Mouse (Mus musculus): ENCODE results near the gene Tspan18. TPM values are rescaled to one million over a fixed set of nuclear protein-coding genes. Genes with fewer than 3 reads are reported as not detected.

Tspan18 gene
- polyA plus RNA-seq, 1 experiment from 2014 or later, result 30.2 TPM

DNA sequence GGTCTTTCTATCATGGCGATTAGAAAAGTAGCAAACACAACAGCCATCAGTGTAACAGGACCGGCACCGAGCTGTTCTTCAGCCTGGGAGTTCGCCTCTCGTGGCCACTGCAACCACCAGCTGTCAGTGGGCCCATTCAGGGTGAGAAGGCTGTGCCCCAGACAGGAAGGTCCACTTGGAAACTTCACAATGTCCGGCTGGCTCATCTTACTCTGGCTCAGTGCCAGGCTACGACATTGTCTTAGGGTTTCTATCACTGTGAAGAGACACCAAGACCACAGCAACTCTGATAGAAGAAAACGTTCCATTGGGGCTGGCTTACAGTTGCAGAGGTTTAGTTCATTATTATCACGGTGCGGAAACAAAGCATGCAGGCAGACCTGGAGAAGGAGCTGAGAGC, 45.1 kb downstream of the Tspan18 start:
- Histone ChIP-seq H3K4me1 (ENCODE audit: control insufficient read depth, insufficient read depth, low read length) (peaks cover 52% of the 10 kb centered on the region), H3K9ac (replicated peaks; ENCODE audit: low read depth, low read length) (no peak overlapping the region), H3K27me3 (ENCODE audit: control insufficient read depth, insufficient read depth, low read length) (no peaks in the 10 kb centered on the region), H3K4me3 (ENCODE audit: low read depth, low read length) (no peak overlapping the region), H3K4me2 (ENCODE audit: low read depth, low read length) (no peak overlapping the region), H3K36me3 (ENCODE audit: control insufficient read depth, insufficient read depth, low read length) (no peaks in the 10 kb centered on the region), H3K9me3 (ENCODE audit: control insufficient read depth, low read length) (no peaks in the 10 kb centered on the region), H3K27ac (ENCODE audit: low read depth, low read length) (peak overlapping the region; percentile 57)
- ATAC-seq (ENCODE audit: low read depth), result no peak
- WGBS, result 51% methylated on average over 10 of the region's 10 CpGs

DNA sequence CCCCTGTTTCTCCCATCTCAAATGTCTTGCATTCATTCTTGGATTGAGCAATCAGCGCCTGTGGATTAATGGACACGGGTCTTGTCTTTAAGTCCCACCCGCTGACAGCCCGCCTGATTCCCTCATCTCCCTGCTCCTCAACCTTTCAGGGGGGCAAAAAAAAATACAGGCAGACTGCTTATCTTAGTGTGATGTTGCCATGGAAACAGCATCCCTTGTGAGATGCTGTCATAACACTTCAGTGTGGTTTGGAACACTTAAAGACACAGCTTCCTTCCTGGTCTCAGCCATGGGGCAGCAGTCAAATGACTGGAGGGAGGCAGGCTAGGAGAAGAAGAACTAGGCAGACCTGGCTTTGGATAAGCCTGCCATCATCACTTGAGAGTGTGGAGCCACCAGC, 47.0 kb downstream of the Tspan18 start:
- Histone ChIP-seq H3K9ac (replicated peaks; ENCODE audit: low read depth, low read length) (no peak overlapping the region), H3K27ac (ENCODE audit: low read depth, low read length) (peak overlapping the region; percentile 88), H3K36me3 (ENCODE audit: control insufficient read depth, insufficient read depth, low read length) (no peaks in the 10 kb centered on the region), H3K27me3 (ENCODE audit: control insufficient read depth, insufficient read depth, low read length) (no peaks in the 10 kb centered on the region), H3K9me3 (ENCODE audit: control insufficient read depth, low read length) (no peaks in the 10 kb centered on the region), H3K4me2 (ENCODE audit: low read depth, low read length) (no peak overlapping the region), H3K4me3 (ENCODE audit: low read depth, low read length) (no peak overlapping the region), H3K4me1 (ENCODE audit: control insufficient read depth, insufficient read depth, low read length) (peaks cover 61% of the 10 kb centered on the region)
- ATAC-seq (ENCODE audit: low read depth), result no peak
- 18% methylated on average over 4 of the region's 4 CpGs for WGBS

DNA sequence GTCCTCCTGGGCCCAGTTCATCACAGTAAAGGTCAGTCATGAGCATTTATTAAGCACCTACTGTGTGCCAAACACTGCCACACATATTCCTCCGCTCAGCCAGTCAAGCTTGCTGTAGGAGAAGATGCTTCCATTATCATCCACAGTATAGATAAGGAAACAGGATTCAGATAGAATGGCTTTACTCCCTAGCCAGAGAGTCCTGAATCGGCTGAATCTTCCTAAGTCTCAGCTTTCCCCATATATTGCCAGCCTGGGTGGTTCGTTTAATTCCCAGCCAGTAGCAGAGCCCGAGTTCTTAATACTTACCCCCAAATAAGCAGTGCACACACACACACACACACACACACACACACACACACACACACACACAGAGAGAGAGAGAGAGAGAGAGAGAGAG, 47.6 kb downstream of the Tspan18 start:
- Histone ChIP-seq H3K36me3 (ENCODE audit: control insufficient read depth, insufficient read depth, low read length) (no peaks in the 10 kb centered on the region), H3K4me2 (ENCODE audit: low read depth, low read length) (no peak overlapping the region), H3K4me1 (ENCODE audit: control insufficient read depth, insufficient read depth, low read length) (peaks cover 62% of the 10 kb centered on the region), H3K9ac (replicated peaks; ENCODE audit: low read depth, low read length) (no peak overlapping the region), H3K4me3 (ENCODE audit: low read depth, low read length) (no peak overlapping the region), H3K27me3 (ENCODE audit: control insufficient read depth, insufficient read depth, low read length) (no peaks in the 10 kb centered on the region), H3K9me3 (ENCODE audit: control insufficient read depth, low read length) (no peaks in the 10 kb centered on the region), H3K27ac (ENCODE audit: low read depth, low read length) (peak overlapping the region; percentile 88)
- WGBS, result 40% methylated on average over 4 of the region's 4 CpGs
- no peak for ATAC-seq (ENCODE audit: low read depth)

DNA sequence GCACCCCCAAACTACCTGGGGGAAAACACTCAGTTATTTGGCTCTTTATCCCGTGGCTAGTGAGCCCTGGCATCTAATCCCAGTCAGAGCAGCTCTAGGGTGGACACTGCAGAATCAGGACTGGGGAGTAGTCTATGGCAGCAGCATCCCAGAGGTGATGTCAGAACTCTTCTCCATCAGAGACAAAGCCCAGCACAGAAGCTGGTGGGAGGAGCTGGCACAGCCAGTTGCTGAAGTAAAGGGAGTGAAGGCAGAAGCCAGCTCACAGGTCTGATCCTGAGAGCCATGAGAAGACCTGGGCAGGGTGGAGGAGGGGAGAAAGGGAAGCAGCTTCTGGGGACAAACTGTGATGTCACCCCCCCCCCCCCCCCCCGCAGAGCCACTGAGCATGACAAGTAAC, 48.0 kb downstream of the Tspan18 start:
- H3K27me3 ChIP-seq (ENCODE audit: control insufficient read depth, insufficient read depth, low read length), result no peaks in the 10 kb centered on the region
- ATAC-seq (ENCODE audit: low read depth), result peak; percentile 9; the same call in 1 of the 2 replicates
- no peaks in the 10 kb centered on the region for H3K36me3 ChIP-seq (ENCODE audit: control insufficient read depth, insufficient read depth, low read length)
- no peaks in the 10 kb centered on the region for H3K9me3 ChIP-seq (ENCODE audit: control insufficient read depth, low read length)
- H3K9ac ChIP-seq (replicated peaks; ENCODE audit: low read depth, low read length), result peak overlapping the region; percentile 34; the same call in 1 of the 2 replicates
- peaks cover 59% of the 10 kb centered on the region for H3K4me1 ChIP-seq (ENCODE audit: control insufficient read depth, insufficient read depth, low read length)
- no peak overlapping the region for H3K4me2 ChIP-seq (ENCODE audit: low read depth, low read length)
- H3K4me3 ChIP-seq (ENCODE audit: low read depth, low read length), result no peak overlapping the region
- H3K27ac ChIP-seq (ENCODE audit: low read depth, low read length), result peak overlapping the region; percentile 88
- WGBS, result 50% methylated on average over 1 of the region's 2 CpGs

DNA sequence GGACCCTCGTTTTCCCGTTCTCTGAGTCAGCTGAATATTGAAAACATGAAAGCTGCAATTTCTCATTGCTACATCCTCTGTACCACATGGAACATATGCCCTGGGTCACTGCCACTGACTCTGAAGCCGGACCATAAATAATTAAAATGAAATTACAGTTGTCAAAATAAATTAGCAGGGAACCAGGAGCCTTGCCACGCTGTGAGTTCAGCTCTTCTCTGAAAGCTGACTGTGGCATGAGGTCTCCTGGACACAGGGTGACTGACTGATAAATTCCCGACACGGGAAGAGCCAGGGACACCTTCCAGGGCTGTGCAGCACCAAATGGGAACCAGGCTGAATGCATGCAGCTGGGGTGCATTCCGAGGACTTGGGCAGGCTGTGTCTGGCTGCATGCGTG, 48.5 kb downstream of the Tspan18 start:
- ATAC-seq (ENCODE audit: low read depth), result no peak
- Histone ChIP-seq H3K9me3 (ENCODE audit: control insufficient read depth, low read length) (no peaks in the 10 kb centered on the region), H3K9ac (replicated peaks; ENCODE audit: low read depth, low read length) (peak overlapping the region; percentile 34; the same call in 1 of the 2 replicates), H3K4me1 (ENCODE audit: control insufficient read depth, insufficient read depth, low read length) (peaks cover 57% of the 10 kb centered on the region), H3K36me3 (ENCODE audit: control insufficient read depth, insufficient read depth, low read length) (no peaks in the 10 kb centered on the region), H3K27ac (ENCODE audit: low read depth, low read length) (peak overlapping the region; percentile 88), H3K4me3 (ENCODE audit: low read depth, low read length) (no peak overlapping the region), H3K27me3 (ENCODE audit: control insufficient read depth, insufficient read depth, low read length) (no peaks in the 10 kb centered on the region), H3K4me2 (ENCODE audit: low read depth, low read length) (no peak overlapping the region)
- WGBS, result 28% methylated on average over 8 of the region's 8 CpGs

DNA sequence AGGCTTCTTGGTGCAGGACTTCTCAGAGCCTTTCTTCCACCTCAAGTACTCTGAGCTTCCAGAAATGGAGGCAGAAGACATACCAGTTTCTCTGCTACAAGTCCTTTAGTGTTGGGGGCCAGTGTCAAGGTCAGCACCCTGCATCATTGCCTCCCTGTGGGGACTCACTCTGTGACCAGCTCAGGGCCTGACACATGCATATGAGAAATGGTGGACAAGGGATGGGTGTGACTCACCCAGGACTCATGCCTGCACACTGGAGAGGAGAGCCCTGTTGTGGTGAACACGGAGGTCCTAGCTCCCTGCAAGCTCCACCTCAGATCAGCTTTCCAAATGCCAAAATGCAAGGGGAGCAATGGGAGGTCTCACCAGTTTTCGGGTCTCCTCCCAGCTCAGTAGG, 49.7 kb downstream of the Tspan18 start:
- Histone ChIP-seq H3K27ac (ENCODE audit: low read depth, low read length) (peak overlapping the region; percentile 60; the same call in 1 of the 2 replicates), H3K9me3 (ENCODE audit: control insufficient read depth, low read length) (no peaks in the 10 kb centered on the region), H3K9ac (replicated peaks; ENCODE audit: low read depth, low read length) (no peak overlapping the region), H3K36me3 (ENCODE audit: control insufficient read depth, insufficient read depth, low read length) (no peaks in the 10 kb centered on the region), H3K4me3 (ENCODE audit: low read depth, low read length) (no peak overlapping the region), H3K27me3 (ENCODE audit: control insufficient read depth, insufficient read depth, low read length) (no peaks in the 10 kb centered on the region), H3K4me2 (ENCODE audit: low read depth, low read length) (no peak overlapping the region), H3K4me1 (ENCODE audit: control insufficient read depth, insufficient read depth, low read length) (peaks cover 67% of the 10 kb centered on the region)
- 58% methylated on average over 2 of the region's 2 CpGs for WGBS
- ATAC-seq (ENCODE audit: low read depth), result no peak

DNA sequence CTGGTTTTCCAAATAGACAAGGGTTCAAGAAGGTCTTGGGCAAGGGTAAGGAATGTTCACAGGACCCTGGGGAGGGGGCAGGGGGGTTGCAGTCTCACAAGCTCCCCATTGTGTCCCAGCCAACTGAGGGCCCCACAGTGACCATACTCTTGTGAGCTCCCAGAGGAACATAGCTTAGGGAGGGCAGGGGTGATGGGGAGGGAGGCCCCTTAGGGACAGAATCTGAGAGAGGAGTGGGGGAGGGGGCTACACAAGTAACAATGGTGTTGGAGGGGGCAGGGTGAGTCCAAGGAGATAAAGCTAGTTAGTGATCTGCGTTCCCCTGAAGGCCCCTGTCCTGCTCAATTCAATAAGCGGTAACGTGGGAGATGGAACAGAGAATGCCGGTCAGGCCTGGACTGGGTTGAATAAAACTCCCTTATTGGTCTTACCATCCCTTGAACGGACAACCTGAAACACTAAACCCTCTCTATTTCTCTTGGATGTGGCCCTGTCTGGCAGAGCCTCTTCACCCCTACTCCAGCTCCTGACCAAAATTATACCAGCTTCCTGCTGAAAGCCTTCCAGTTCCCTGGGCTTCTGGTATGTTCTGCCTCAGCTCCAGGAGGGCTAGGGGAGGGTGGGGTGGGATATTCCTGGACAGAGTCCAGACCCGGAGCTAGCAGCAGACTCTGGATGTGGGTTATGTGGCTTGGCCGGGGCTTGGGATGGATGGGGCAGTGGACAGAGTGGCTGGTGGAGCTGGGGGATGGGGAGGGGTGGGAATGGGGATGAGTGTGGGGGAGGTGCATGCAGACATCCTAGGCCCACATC, 50.6 kb downstream of the Tspan18 start:
- peak overlapping the region; percentile 60; the same call in 1 of the 2 replicates for H3K27ac ChIP-seq (ENCODE audit: low read depth, low read length)

DNA sequence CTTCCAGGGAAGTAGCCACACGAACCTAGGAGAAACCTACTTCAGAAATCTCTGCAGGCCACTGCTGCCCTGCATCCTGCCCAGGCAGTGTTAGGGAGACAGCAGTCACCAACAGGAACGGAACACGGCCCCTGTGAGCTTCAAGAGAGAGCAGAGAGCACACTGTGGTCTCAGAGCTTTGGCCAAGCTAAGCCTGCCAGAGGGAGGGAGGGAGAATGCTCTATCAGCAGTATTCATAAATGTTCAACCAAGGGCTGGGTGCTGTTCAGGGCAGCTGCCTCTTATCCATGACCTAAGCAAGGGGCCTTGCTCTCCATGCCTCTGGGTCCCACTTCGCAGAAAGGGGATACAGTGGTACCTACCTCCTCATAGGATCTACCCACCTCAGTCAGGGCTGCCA, 51.7 kb downstream of the Tspan18 start:
- no peaks in the 10 kb centered on the region for H3K9me3 ChIP-seq (ENCODE audit: control insufficient read depth, low read length)
- H3K27me3 ChIP-seq (ENCODE audit: control insufficient read depth, insufficient read depth, low read length), result no peaks in the 10 kb centered on the region
- peaks cover 74% of the 10 kb centered on the region for H3K4me1 ChIP-seq (ENCODE audit: control insufficient read depth, insufficient read depth, low read length)
- H3K4me2 ChIP-seq (ENCODE audit: low read depth, low read length), result no peak overlapping the region
- no peaks in the 10 kb centered on the region for H3K36me3 ChIP-seq (ENCODE audit: control insufficient read depth, insufficient read depth, low read length)
- no peak overlapping the region for H3K9ac ChIP-seq (replicated peaks; ENCODE audit: low read depth, low read length)
- peak overlapping the region; percentile 12; the same call in 1 of the 2 replicates for H3K27ac ChIP-seq (ENCODE audit: low read depth, low read length)
- no peak overlapping the region for H3K4me3 ChIP-seq (ENCODE audit: low read depth, low read length)
- 80% methylated on average over 4 of the region's 4 CpGs for WGBS
- ATAC-seq (ENCODE audit: low read depth), result no peak

More for the DNA sequence above, 50.6 kb downstream of the Tspan18 start:
- no peak overlapping the region for H3K4me3 ChIP-seq (ENCODE audit: low read depth, low read length)
- H3K4me2 ChIP-seq (ENCODE audit: low read depth, low read length), result 0 out of 2 replicates have a peak overlapping the region, but pooled peaks have one; percentile 8
- H3K9ac ChIP-seq (replicated peaks; ENCODE audit: low read depth, low read length), result no peak overlapping the region
- ATAC-seq (ENCODE audit: low read depth), result peak; percentile 18; the same call in 1 of the 2 replicates
- no peaks in the 10 kb centered on the region for H3K36me3 ChIP-seq (ENCODE audit: control insufficient read depth, insufficient read depth, low read length)
- WGBS, result 17% methylated on average over 7 of the region's 7 CpGs
- peaks cover 74% of the 10 kb centered on the region for H3K4me1 ChIP-seq (ENCODE audit: control insufficient read depth, insufficient read depth, low read length)
- no peaks in the 10 kb centered on the region for H3K9me3 ChIP-seq (ENCODE audit: control insufficient read depth, low read length)
- H3K27me3 ChIP-seq (ENCODE audit: control insufficient read depth, insufficient read depth, low read length), result no peaks in the 10 kb centered on the region

DNA sequence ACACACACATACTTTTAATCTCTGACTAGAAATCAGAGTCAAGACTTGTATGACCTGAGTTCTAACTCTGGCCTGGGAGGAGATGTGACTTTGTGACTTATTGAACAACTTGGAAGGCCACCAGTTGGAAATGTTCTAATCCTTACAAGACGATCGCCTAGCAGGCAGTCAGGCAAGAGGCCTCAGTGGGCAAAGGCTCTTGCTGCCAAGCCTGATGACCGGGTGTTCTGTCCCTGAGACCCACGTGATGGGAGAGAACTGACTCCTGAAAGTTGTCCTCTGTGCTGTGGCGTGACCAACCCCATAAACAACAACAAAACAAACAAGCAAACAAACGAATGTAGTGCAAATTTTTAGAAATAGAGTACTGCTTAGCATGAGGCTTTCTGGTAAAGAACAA, 52.8 kb downstream of the Tspan18 start:
- H3K9me3 ChIP-seq (ENCODE audit: control insufficient read depth, low read length), result no peaks in the 10 kb centered on the region
- H3K27me3 ChIP-seq (ENCODE audit: control insufficient read depth, insufficient read depth, low read length), result no peaks in the 10 kb centered on the region
- H3K9ac ChIP-seq (replicated peaks; ENCODE audit: low read depth, low read length), result no peak overlapping the region
- no peak overlapping the region for H3K4me3 ChIP-seq (ENCODE audit: low read depth, low read length)
- no peak overlapping the region for H3K4me2 ChIP-seq (ENCODE audit: low read depth, low read length)
- peak overlapping the region; percentile 12; the same call in 1 of the 2 replicates for H3K27ac ChIP-seq (ENCODE audit: low read depth, low read length)
- ATAC-seq (ENCODE audit: low read depth), result no peak
- 73% methylated on average over 6 of the region's 6 CpGs for WGBS
- no peaks in the 10 kb centered on the region for H3K36me3 ChIP-seq (ENCODE audit: control insufficient read depth, insufficient read depth, low read length)
- H3K4me1 ChIP-seq (ENCODE audit: control insufficient read depth, insufficient read depth, low read length), result peaks cover 65% of the 10 kb centered on the region
